Mouse (Mus musculus) layer of hippocampus, adult 9-11 months (tissue): ENCODE data around the gene Fam234b.

Experiments
- DNase-seq: peaks from one replicate; pipeline ENCODE4 v3.0.0; 2022

Gene Fam234b

DNA sequence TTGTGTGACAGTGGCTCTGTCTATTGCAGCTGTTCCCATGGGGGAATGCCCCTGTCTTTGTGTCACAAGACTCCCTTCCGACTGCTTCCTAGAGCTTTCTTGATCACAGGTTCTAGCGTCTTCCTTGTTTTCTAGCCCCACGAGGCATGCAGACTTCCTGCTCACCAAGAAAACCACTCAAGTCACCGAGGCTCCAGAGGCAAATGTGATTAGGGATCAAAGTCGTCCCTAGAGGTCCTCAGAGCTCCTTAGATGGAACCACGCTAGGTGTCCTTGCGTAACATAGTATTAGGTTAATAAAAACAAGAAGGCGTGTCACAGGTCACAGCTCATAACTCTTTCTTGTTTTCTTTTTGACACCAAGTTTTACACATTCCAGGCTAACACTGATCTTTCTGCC, 13.8 kb upstream of the Fam234b start:
- DNase-seq = no peak

DNA sequence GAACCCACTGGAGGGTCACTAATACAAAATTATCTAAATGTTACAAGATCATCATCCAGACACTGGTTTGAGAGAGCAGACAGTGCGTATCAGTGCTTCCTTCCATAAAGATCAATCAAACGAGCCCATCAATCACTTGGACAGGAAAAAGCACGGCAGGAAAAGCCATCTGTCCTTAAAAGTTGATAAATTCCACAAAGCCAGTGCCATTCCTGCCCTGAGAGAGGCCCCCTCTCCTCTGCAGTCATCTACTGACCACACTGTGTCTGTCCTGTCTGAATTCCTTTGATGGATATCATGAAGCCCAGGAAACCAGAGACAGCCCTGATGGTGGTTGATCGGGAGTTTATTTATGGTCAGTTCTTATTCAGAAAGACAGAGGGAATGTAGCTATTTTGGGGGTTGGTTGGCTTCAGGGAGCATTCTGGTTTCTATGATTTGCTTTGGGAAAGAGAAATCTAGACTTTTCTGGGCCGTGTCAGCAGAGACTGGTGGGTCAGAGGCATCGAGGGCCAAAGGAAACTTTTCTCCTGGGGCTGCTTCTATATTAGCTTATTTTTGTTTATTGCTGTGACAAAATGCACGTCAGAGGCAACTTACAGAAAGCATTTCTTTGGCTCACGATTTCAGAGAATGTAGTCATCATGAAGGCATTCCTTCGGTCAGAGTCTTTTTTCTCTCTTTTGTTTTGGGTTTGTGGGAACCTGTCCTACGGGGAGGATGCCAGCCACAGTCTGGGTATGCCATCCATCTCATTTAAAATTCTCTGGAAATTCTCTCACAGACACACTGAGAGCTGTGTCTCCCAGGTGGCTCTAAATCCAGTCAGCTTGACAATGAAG, 10.5 kb upstream of the Fam234b start:
- DNase-seq = no peak

DNA sequence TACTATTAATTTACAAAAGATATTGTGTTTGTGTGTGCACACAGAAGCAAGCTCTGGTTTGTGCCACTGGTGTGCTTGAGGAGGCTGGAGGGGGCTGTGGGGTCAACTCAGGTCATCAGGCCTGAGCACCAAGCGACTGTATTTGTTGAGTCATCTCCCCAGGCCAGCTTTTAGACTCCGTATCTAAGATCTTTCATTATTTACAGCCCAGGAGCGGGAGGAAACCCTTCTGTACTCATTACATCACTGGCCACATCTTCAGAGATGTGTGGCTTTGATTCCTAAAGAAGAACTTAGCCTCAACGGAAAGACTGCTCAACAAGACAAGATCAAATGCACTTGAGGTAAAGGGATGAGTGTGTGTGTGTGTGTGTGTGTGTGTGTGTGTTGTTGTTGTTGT, 9.1 kb upstream of the Fam234b start:
- DNase-seq = no peak

DNA sequence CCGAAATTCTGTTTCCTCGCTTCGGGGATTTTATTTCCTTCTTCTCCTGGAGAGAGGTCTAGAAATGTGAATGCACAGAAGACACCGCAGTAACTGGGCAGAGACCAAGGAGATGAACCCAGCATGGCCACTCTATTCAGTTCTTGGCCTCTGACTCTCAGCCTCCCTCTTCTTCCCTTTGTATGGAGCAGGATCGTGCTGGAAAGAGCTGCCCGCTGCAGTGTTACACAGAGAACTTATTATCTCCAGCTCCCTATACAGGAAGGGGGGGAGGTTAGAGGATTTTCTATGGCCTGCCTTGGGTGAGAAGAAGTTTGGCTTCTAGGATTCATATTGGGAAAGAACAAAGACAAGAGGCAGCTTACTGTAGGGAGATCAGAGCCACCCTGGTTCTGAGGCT, 7.7 kb upstream of the Fam234b start:
- no peak for DNase-seq

DNA sequence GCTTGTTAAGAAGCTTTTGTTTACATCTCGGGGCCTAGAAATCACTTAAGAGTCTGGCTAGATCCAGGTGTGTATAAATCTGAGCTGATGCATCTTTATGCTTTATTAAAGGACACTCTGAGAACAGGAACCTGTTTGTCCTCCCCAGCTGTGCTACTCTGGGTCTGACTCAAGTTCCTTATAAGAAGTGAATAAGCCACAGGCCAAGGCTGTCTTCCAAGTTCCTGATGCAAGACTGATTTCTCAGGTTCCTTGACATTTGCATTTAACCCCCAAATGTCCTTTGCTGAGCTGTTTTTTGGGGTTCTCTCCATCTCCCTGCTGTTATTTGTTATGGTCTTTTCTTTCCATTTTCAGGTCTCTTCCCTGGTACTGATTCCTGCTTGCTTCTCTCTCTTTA, 5.9 kb upstream of the Fam234b start:
- no peak for DNase-seq

DNA sequence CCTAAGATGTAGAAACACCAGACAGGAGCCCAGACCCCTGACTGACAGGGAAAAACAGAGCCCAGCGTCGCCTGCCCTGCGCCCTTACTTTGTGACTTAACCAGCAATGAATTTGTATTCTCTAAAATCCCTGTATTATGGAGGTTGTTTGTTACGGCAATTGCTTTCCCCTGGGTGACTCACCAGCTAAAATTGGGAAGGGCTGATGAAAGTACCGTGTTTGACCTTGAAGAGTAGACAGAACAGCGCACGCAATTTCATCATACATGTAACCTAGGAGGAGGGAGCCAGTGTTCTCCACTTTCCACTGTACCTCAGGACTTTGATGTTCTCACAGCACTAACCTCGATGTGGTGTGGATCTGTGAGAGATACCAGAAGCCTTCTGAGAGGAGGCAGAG, 4.8 kb upstream of the Fam234b start:
- no peak for DNase-seq

DNA sequence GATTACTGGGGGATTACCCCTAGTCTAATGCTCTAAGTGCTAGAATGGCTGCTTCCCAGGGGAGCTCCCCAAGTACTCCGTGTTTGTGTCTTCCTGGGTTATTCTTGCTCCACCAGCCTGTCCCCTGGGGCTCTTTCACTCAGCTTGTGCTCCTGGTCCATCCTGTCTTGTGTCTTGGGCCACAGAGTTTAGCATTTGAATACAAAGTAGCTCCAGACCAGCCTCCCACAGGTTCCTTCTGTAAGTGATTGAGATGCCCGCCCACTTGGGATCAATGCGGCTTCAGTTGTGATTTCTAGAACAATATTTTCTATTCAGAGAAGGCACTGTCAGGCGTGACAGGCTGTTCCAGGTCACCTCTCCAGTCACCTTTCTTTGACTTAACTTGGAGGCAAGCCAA, 4.0 kb upstream of the Fam234b start:
- DNase-seq = no peak

DNA sequence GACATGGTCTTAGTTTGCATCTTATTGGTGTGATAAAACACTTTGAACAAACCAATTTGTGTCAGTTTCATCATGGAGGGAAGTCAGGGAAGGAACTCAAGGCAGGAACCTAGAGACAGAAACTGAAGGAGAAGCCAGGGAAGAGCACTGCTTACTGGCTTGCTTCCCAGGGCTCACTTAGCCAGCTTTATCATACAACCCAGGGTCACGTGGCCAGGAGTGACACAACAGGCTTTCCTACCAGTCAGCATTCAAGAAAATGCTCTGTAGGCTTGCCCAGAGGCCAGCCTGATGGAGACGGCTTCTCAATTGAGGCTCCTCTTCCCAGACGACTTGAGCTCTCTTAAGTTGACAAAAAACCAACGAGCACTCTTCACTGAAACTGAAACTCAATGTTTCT, 2.9 kb upstream of the Fam234b start:
- no peak for DNase-seq

DNA sequence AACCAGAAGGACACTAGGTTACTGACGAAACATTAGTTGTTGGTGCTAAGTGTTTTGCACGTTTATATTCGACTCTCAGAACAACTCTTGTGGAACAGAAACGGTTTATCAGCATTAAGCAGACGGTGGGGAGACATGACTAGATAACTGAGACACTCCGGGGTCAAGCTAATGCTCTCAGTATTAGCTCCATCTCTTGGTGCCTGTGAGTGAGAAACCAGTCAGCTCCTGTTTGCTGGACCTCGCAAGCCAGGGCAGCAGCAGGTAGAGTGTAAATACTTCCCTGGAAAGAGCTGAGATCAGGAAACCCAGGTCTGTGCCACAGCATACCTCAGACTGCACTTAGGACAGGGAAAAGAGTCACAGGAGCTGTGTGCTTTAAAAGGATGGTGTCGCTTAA, 1.1 kb upstream of the Fam234b start:
- DNase-seq = no peak

DNA sequence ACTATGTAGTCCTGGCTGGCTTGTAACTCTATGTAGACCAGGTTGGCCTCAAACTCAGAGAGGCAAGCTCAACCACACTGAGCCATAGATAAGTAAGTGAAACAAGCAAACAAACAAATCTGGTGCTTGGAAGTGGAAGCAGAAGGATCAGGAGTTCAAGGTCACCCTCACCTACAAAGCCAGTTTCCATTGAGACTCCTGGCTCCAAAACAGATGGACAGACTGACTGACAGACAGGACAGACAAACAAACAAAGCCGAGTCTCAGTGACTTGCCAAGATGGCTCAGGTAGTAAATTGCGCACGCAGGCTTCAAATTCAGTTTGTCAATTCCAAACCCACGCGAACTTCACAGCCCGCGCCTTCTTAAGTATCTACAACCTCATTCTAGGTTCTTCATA, 331 bp upstream of the Fam234b start:
- DNase-seq = no peak

DNA sequence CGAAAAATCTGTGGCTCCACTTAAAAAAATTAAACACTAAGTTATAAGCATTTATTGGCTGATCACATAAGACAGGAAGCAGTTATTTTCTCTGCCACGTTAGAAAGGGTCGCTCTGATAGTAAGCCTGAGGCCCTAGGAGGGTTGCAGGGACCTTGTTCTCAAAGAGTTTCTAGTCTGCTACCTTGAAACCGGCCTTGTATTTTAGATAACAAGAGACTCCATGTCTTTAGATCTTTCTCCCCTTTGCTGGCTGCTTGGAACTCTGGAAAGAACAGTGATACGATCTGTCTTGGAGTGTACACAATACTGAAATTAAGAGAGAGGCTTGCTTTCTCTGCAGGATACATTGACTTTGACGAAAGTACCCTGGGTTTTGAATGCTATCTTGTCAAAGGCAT, 949 bp downstream of the Fam234b start:
- no peak for DNase-seq

DNA sequence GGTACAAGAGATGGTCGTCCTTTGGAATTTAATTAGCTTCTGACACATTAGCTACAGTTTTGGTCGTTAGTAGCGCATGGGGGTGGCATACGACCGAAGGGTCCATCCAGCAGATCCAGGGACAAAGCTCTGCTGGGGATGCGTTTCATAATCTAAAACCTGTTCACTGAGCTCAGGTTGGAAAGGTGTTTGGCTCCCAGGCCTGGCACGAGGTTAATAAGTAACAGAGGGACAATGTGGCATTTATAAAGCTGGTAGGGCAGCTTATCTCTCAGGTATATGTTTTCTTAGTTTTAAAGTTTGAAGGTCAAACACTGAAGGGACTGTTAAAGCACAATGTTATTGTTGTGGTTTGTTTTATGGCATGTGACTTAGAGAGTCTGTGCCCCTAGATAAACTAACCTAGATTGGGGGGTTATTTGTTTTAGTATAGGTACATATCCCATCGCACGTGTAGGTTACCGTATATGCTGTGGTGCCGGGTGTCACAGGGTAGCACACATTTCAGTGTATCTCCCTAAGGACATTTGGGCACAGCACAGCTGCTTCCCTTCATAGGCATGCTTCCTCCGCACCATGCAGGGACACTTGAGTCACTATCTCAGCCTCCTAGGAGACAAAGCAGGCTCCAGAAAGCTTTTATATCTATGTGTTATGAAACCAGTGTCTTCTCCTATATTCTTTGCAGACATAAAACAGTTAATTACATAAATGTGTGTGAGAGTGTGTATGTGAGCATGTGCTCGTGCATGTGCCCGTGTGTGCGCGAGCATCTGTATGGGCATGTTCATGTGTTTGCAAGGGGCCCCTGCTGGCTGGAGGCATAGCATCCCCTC, 2.6 kb downstream of the Fam234b start:
- DNase-seq = no peak

DNA sequence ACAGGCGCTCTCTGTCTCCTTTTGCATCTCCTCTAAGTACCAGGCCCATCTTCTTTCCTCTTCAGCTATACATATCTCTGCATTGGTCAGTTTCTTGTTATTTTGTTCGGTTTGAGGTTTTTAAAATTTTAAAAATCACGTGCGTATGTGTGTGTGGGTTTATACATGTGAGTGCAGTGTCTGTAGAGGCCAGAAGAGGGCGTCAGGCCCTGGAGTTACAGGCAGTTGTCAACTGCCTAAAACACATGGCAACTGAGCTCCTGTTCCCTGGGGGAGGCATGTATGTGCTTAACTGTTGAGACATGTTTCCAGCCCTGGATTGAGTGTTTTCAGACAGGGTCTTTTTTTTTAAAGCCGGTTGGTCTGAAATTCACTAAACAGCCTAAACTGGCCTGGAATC, 4.9 kb downstream of the Fam234b start:
- no peak for DNase-seq

DNA sequence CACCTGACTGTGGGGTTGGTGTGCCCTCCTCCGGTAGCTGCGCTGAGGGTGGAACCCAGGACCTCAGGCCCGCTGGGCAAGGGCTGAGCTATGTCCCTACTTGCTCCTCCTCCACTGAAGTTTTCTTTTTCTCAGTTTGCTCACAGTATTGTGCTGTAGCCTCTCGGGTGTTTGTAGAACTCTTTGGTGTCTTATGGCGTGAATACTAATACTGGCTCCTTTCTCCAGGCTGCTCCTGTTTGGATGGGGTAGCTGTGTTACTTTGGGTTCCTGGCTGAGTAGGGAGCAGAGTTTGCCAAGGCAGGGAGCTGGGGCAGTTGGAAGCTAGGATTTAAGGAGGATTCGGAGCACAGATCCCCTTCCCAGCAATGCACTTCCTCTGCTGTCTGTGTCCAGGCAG, 6.0 kb downstream of the Fam234b start:
- DNase-seq = peak; percentile 52

DNA sequence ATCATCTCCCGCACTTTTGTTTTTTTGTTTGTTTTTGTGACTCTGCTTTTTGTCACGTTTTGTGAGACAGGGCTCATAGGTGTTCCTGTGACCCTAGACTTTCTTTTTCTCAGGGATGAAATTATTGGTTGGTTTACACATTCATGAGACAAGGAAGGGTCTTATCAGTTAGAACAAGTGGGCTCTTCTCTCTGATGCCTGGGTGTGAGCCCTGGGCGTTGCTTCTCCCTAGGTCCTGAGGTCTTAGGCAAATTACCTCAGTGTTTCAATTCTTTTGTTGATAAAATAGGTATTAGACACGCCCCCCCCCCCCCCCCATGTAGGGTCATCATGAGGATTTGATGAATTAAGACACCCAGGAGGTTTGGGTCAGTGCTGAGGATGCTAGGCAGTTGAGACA, 7.1 kb downstream of the Fam234b start:
- no peak for DNase-seq

DNA sequence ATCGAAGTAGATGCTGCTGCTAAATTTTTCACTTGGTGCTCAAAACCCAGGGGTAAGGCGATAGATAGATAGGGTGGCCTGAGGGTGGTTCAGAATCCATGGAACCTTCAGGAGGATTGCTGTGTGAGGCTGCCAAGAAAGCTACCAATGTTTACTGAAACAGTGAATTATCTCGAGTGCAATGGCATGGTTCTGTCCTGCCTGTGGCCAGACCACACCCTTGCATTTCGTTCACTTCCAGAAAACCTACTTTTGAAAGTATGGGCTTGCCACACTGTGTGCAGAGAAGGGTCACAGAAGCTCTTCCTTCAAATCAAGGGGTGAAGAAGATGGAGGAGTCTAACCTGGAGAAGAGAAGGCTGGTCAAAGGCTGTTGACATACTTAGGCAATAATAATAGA, 8.0 kb downstream of the Fam234b start:
- no peak for DNase-seq

DNA sequence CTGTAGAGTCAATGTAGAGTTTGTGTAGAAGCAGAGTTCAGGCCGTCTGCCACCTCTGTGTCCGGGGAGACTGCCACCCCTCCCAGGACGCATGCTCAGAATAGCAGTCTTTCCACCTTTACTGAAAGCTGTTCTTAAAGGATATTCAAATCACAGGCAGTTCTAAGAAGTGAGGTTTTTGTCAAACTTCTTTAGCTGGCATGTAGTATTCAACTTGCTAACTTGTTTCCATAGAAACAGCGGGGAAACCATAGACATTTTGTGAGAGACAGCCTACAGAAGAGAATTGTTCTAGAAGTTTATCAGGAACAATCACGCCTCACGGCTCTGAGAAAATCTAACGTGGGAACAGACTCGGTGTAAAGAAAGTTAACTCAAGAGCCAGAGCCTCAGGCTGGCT, 9.1 kb downstream of the Fam234b start:
- DNase-seq = no peak

DNA sequence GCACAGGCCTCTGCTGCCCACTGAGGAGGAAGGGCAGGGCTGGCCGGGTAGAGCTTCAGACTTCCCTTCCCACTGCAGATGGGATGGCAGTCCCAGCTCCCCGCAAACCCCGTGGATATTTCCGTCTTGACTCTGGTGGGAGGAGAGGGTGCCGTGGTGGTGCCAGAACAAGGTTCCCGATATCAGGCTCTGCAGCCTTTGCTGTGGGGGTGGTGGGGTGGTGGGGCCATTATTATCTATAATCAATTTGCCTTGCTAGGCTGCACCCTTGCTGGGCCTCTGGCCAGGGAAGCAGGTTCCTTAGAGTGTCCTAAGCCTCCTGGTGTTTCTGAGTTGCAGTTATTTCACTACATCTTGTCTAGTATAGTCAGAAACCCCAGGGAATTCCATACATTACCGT, 13.4 kb downstream of the Fam234b start:
- no peak for DNase-seq

DNA sequence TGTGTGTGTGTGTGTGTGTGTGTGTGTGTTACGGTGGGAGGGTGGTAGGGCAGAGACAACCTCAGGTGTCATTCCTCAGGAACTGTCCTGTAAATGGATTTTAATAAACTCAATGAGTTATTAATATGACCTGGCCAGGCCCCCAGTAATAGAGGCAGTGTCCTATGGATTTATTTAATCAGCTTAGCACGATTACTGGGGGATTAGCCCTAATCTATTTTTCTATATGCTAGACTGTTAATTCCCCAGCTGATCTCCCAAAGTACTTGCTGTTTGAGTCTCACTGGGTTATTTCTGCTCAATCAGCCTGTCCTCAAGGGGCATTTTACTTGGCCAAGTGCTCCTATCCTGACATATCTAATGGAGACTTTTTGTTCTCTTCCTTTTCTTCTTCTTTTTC, 14.9 kb downstream of the Fam234b start:
- no peak for DNase-seq

DNA sequence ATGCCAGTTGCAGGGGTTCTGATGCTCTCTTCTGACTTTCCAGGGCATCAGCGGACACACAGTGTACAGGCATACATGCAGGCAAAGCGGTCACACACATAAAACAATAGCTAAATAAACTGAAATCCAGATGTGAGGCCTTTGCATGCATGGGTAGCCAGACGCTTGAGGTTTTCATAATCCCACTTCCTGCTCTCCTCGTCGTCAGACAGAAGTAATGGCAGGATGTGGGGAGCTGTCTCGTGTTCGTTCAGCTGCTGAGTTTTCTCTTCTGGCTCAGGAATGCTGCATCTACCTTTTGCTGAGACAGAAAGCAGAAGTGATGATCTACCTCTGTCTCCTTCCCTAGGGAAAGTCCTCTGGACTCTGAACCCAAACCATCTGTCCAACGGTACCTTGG, 20.6 kb downstream of the Fam234b start:
- no peak for DNase-seq

DNA sequence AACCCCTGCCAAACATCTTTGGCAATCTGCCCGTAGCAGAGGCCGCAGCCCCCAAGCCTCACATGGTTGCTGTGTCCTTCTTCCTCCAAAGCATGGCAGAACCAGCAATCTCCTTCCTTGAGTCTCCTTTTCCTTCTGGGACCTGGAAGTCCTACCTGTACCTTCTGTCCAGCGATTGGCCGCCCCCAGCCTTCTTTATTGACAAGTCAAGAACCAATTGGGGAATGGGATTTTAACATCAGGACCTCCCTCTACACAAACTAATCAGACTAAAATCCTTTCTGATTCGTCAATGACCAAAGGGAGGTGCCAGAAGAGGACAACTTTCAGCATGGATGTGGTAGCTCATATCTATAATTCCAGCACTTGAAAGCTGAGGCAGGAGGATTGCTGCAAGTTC, 22.1 kb downstream of the Fam234b start:
- no peak for DNase-seq

DNA sequence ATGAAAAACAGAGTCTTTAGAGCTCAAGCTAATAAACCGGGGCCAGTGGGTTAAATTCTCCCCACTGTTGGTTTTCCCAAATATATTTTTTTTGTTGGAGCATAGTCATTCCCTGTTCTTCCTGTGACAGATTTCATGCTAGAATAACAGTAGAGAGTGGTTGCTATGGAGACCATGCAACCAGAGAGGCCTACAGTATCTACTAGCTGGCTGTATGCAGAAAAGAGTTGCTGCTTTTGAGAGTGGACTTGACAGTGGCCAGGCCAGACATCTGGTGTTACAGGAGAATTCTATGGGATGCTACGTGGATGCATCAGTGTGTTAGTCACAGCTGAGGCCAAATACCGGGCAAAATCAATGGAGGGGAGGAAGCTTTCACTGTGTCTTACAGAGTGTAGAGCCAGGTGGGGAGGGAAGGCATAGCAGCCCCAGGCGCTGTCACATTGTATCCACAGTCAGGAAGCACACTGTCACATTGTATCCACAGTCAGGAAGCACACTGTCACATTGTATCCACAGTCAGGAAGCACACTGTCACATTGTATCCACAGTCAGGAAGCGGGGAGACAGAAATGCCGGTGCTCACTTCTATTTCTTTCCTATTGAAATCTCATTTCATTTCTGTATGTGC, 26.1 kb downstream of the Fam234b start:
- peak; percentile 61 for DNase-seq

DNA sequence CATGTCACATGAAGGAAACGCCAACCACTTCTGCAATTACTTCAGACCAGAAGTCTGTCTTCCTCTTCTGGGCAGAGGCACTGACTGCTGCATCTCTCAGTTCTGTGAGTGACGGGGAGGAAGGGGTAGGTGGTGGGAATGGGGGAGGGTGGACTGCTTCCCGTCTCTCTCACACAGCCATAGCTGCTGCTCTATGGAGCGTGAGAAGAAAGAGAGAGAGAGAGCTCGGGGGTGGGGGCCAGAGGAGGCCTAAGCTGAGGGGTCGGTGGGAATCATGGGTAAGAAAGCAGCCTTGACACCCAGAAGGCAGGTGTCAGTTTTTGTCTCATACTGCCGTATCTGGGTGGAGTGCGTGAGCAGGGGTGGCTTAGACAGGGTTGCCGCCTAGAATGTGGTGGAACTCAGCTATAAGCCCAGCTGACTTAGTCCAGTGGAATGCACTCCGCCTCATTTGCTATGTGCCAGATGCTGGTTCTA, 30.7 kb downstream of the Fam234b start:
- peak; percentile 60 for DNase-seq

DNA sequence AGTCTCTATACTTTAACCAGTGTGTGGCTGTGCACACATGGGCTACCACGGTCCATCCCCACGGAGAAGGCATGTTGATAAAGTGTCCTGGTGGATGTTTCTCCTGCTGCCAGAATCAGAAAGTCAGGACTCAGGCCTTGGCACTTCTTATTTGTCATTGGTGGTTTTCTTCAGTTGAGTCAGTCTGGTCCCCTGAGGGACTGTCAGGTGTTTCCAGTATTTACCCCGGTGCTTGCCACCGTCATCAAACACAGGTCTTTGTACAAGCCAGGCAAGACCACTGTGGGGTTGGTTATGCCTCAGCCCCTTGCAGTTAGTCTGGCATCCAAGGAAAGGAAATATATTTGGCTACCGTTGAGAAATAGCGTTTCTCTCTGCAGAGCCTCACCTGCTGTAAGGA, 32.8 kb downstream of the Fam234b start:
- no peak for DNase-seq
